Mouse (Mus musculus): ENCODE data around the gene Brms1. TPM values are rescaled to one million over a fixed set of nuclear protein-coding genes. Genes with fewer than 3 reads are reported as not detected.
A peak's percentile ranks its signal among the peaks of the same experiment; 100 is the strongest.
"Not testable (repeated sequence)": the region's sequence is repeated elsewhere in the genome, so short reads cannot be mapped to it uniquely, and the experiment has no call there.

Brms1 gene
- total and polyA plus RNA-seq, 3 experiments, result 22.8 to 50.9 (median 36.3) TPM

DNA sequence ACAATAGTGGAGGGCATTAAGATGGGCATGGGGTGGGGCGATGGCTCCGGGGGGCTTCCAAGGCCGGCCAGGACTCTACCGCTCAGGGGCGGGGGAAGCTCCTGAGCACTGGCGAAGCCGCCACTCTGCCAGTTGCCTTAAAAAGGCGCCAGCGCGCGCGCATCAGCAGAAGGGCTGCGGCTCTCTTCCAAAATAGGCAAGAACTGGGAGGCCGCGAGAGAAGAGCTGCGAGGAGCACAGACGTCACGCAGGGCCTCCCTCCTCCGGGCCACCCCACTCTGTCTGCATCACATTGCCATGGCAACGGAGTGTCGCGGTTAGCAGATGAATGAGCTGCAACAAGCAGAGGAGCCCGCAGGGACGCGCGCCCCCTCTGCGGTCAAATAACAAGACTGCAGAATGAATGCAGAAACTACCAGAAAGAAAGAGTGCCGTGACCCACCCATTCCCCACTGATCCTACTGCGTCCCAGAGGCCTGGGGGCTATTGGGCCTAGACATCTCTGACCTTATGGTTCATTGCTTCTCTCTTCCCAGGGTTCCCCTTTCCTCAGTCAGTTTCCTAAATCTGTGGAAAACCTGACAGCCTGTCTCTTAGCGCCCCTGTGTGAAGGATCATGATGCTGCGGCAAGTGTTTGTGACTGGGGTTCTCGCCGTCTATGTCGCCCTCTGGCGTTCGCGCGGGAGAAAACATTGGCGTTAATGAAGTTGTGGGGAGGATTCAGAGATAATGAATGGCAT, 39.3 kb upstream of the Brms1 start:
- Histone ChIP-seq H3K4me2 (ENCODE audit: insufficient read depth, low read depth, poor library complexity, severe bottlenecking) (peak overlapping the region; percentile 48), H3K27ac (ENCODE audit: insufficient read depth, low read depth) (no peak overlapping the region), H3K4me3 (replicated peaks in 1 of 3; ENCODE audit: low read depth in 2 of 3, low read length in 2 of 3, poor library complexity in 1 of 3) (no peak overlapping the region), H3K9me3 (replicated peaks; ENCODE audit: low read length) (peaks cover 9% of the 10 kb centered on the region), H3K9ac (ENCODE audit: insufficient read depth, low read depth) (no peak overlapping the region), H3K27me3 (replicated peaks) (peaks cover 86% of the 10 kb centered on the region), H3K36me3 (replicated peaks in 1 of 2; ENCODE audit: control insufficient read depth in 1 of 2, insufficient read depth in 1 of 2, low read length in 1 of 2) (no peaks in the 10 kb centered on the region), H3K4me1 (ENCODE audit: control insufficient read depth in 1 of 2, insufficient read depth in 2 of 2) (peaks cover 4 to 7% of the 10 kb centered on the region in 2 experiments; a peak in 3 of 4 replicates), H3K79me2 (replicated peaks; ENCODE audit: control insufficient read depth, extremely low read depth, insufficient read depth, poor library complexity, severe bottlenecking) (no peaks in the 10 kb centered on the region)
- peak; percentile 67 for DNase-seq (ENCODE audit: extremely low read depth)
- in situ Hi-C loops (cut with MboI; ENCODE audit: low pct_ligation_motif_present, low pct_unique_long_range_greater_than_20kb, low sequenced_read_pairs), result no loop called here
- dilution Hi-C loops (cut with MboI; ENCODE audit: extremely low pct_ligation_motif_present, extremely low pct_unique_long_range_greater_than_20kb, low sequenced_read_pairs), result no loop called here
- peak; percentile 74 for TF ChIP-seq ZC3H11A (IDR thresholded peaks at IDR 0.05; ENCODE audit: low read depth, low read length)
- peak; percentile 92 for TF ChIP-seq RAD21 (IDR thresholded peaks at IDR 0.05; ENCODE audit: low read depth, low read length)
- TF ChIP-seq NRF1 (IDR thresholded peaks at IDR 0.05; ENCODE audit: low read depth, low read length), result 0 out of 2 replicates have a peak, but pooled peaks have one; percentile 4
- TF ChIP-seq POLR2AphosphoS2 (IDR thresholded peaks at IDR 0.05; ENCODE audit: low read depth, low read length), result no peak
- TF ChIP-seq CTCF (conservative IDR thresholded peaks at IDR 0.05 in 1 of 2, IDR thresholded peaks at IDR 0.05 in 1 of 2; ENCODE audit: low read depth in 2 of 2, low read length in 2 of 2), result peak; percentile 70 to 99
- TF ChIP-seq NELFE (IDR thresholded peaks at IDR 0.05; ENCODE audit: low read depth, low read length), result peak; percentile 29; the same call in 1 of the 2 replicates
- TF ChIP-seq MAZ (IDR thresholded peaks at IDR 0.05; ENCODE audit: low read depth, low read length), result 0 out of 2 replicates have a peak, but pooled peaks have one; percentile 50
- no peak for TF ChIP-seq CHD2 (IDR thresholded peaks at IDR 0.05; ENCODE audit: low read length)
- no peak for TF ChIP-seq KAT2A (IDR thresholded peaks at IDR 0.05; ENCODE audit: insufficient replicate concordance, low read length)
- peak; percentile 26; the same call in 1 of the 2 replicates for TF ChIP-seq SIN3A (IDR thresholded peaks at IDR 0.05; ENCODE audit: low read length)
- TF ChIP-seq SMC3 (IDR thresholded peaks at IDR 0.05; ENCODE audit: low read depth, low read length), result peak; percentile 95

DNA sequence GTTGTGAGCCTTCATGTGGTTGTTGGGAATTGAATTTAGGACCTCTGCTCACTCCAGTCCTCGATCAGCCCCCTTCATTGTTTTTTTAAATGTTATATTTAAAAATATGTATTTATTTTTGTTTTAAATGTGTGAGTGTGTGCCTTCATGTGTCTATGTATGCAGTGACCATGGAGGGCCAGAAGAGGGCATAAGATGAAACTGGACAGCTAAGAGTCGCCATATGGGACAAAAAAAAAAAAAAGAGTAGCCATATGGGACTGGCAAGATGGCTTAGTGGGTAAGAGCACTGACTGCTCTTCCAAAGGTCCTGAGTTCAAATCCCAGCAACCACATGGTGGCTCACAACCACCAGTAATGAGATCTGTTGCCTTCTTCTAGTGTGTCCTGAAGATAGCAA, 37.5 kb upstream of the Brms1 start:
- DNase-seq (ENCODE audit: extremely low read depth); H3K79me2 ChIP-seq (replicated peaks; ENCODE audit: control insufficient read depth, extremely low read depth, insufficient read depth, poor library complexity, severe bottlenecking); H3K9ac ChIP-seq (ENCODE audit: insufficient read depth, low read depth); dilution Hi-C loops (cut with MboI; ENCODE audit: extremely low pct_ligation_motif_present, extremely low pct_unique_long_range_greater_than_20kb, low sequenced_read_pairs); H3K27ac ChIP-seq (ENCODE audit: insufficient read depth, low read depth); H3K36me3 ChIP-seq (replicated peaks in 1 of 2; ENCODE audit: control insufficient read depth in 1 of 2, insufficient read depth in 1 of 2, low read length in 1 of 2); H3K4me1 ChIP-seq (ENCODE audit: control insufficient read depth in 1 of 2, insufficient read depth in 2 of 2); in situ Hi-C loops (cut with MboI; ENCODE audit: low pct_ligation_motif_present, low pct_unique_long_range_greater_than_20kb, low sequenced_read_pairs); H3K4me3 ChIP-seq (replicated peaks in 1 of 3; ENCODE audit: low read depth in 2 of 3, low read length in 2 of 3, poor library complexity in 1 of 3); H3K4me2 ChIP-seq (ENCODE audit: insufficient read depth, low read depth, poor library complexity, severe bottlenecking): not testable (repeated sequence)
- Histone ChIP-seq H3K27me3 (replicated peaks) (peaks cover 79% of the 10 kb centered on the region), H3K9me3 (replicated peaks; ENCODE audit: low read length) (peaks cover 15% of the 10 kb centered on the region)
- TF ChIP-seq ZNF384 (IDR thresholded peaks at IDR 0.05; ENCODE audit: low read depth, low read length) (peak; percentile 69), CTCF (conservative IDR thresholded peaks at IDR 0.05 in 1 of 2, IDR thresholded peaks at IDR 0.05 in 1 of 2; ENCODE audit: low read depth in 2 of 2, low read length in 2 of 2) (peak in 1 of 2 experiments; percentile 45; a peak in 2 of 4 replicates)

DNA sequence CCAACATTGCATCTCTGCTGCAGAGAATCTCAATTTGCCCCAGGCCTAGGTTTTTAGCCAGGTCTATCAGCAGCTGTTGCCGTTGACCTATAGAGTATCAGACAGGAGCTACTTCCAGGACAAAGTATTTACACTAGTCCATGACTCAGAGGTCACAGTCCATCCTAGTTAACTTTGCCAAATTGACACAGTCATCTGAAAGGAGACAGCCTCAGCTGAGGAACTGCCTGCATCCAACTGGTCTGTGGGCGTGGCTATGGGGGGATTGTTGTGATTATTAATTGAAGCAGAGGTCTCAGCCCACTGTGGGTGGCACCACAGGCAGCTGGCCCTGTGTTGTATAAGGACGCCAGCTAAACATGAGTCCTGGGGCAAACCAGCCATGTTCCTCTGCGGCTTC, 36.2 kb upstream of the Brms1 start:
- H3K27me3 ChIP-seq (replicated peaks), result peaks cover 71% of the 10 kb centered on the region
- H3K4me2 ChIP-seq (ENCODE audit: insufficient read depth, low read depth, poor library complexity, severe bottlenecking), result no peak overlapping the region
- in situ Hi-C loops (cut with MboI; ENCODE audit: low pct_ligation_motif_present, low pct_unique_long_range_greater_than_20kb, low sequenced_read_pairs) (no loop called here), dilution Hi-C loops (cut with MboI; ENCODE audit: extremely low pct_ligation_motif_present, extremely low pct_unique_long_range_greater_than_20kb, low sequenced_read_pairs) (no loop called here)
- H3K9ac ChIP-seq (ENCODE audit: insufficient read depth, low read depth), result no peak overlapping the region
- no peaks in the 10 kb centered on the region for H3K79me2 ChIP-seq (replicated peaks; ENCODE audit: control insufficient read depth, extremely low read depth, insufficient read depth, poor library complexity, severe bottlenecking)
- no peak overlapping the region for H3K27ac ChIP-seq (ENCODE audit: insufficient read depth, low read depth)
- H3K36me3 ChIP-seq (replicated peaks in 1 of 2; ENCODE audit: control insufficient read depth in 1 of 2, insufficient read depth in 1 of 2, low read length in 1 of 2), result no peaks in the 10 kb centered on the region
- H3K9me3 ChIP-seq (replicated peaks; ENCODE audit: low read length), result peaks cover 15% of the 10 kb centered on the region
- no peak overlapping the region for H3K4me3 ChIP-seq (replicated peaks in 1 of 3; ENCODE audit: low read depth in 2 of 3, low read length in 2 of 3, poor library complexity in 1 of 3)
- H3K4me1 ChIP-seq (ENCODE audit: control insufficient read depth in 1 of 2, insufficient read depth in 2 of 2), result peaks cover 4 to 7% of the 10 kb centered on the region in 2 experiments; a peak in 3 of 4 replicates
- no peak for DNase-seq (ENCODE audit: extremely low read depth)
- TF ChIP-seq MXI1 (IDR thresholded peaks at IDR 0.05; ENCODE audit: low read depth, low read length) (no peak), TBP (conservative IDR thresholded peaks at IDR 0.05; ENCODE audit: low read depth, low read length) (no peak), KAT2A (IDR thresholded peaks at IDR 0.05; ENCODE audit: insufficient replicate concordance, low read length) (no peak), SIN3A (IDR thresholded peaks at IDR 0.05; ENCODE audit: low read length) (no peak), TCF12 (IDR thresholded peaks at IDR 0.05; ENCODE audit: low read depth, low read length) (no peak), ZC3H11A (IDR thresholded peaks at IDR 0.05; ENCODE audit: low read depth, low read length) (no peak), CHD2 (IDR thresholded peaks at IDR 0.05; ENCODE audit: low read length) (no peak), SMC3 (IDR thresholded peaks at IDR 0.05; ENCODE audit: low read depth, low read length) (no peak), JUN (IDR thresholded peaks at IDR 0.05; ENCODE audit: insufficient read depth, low read depth, low read length) (no peak), RCOR1 (conservative IDR thresholded peaks at IDR 0.05; ENCODE audit: low read depth, low read length) (no peak), MEF2A (IDR thresholded peaks at IDR 0.05; ENCODE audit: borderline replicate concordance, low read depth, low read length) (no peak), CTCF (conservative IDR thresholded peaks at IDR 0.05 in 1 of 2, IDR thresholded peaks at IDR 0.05 in 1 of 2; ENCODE audit: low read depth in 2 of 2, low read length in 2 of 2) (no peak), JUND (conservative IDR thresholded peaks at IDR 0.05; ENCODE audit: low read depth, low read length) (no peak), UBTF (IDR thresholded peaks at IDR 0.05; ENCODE audit: low read depth, low read length) (no peak), ZMIZ1 (IDR thresholded peaks at IDR 0.05; ENCODE audit: low read depth, low read length) (no peak), NRF1 (IDR thresholded peaks at IDR 0.05; ENCODE audit: low read depth, low read length) (no peak), MAFK (IDR thresholded peaks at IDR 0.05; ENCODE audit: insufficient replicate concordance, low read length) (no peak), MAZ (IDR thresholded peaks at IDR 0.05; ENCODE audit: low read depth, low read length) (no peak)

Data from CH12.LX (cell line).